Mouse (Mus musculus): ENCODE data around the gene Nfkb1.

DNA sequence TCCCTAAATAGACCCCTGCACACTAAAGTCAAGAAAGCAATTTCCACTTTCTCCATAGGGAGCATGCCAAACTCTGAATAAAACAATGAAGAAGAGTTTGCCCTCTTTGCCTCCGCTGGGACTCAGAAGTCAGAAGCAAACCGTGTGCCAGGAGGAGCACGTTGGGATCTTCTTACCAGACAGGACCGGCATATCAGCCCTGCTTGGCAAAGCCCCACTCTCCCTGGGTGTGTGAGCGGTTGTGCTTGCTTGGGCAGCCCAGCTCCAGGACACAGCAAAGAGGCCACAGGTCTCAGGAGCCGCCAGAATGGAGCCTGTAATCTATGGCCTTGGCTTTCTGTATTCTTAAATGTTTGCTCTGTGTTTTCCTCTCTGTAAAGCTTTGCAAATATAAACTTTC is 37.6 kb upstream of the Nfkb1 start:
- TF ChIP-seq POLR2A (IDR thresholded peaks at IDR 0.05; ENCODE audit: borderline replicate concordance, low read depth, low read length), result no peak
- TF ChIP-seq CTCF (IDR thresholded peaks at IDR 0.05; ENCODE audit: low read depth, low read length), result no peak
